Mouse (Mus musculus): Measurements from ENCODE around the gene Naa20. TPM values are rescaled to one million over a fixed set of nuclear protein-coding genes. Genes with fewer than 3 reads are reported as not detected.

Gene Naa20
- total RNA-seq, 2 experiments from 2014 or later = 9.2 to 11.8 TPM

- no peak for ATAC-seq (replicated peaks; ENCODE audit: low FRiP score, poor library complexity, severe bottlenecking)
Observed at GRCm38 (mm10) chr2:145944286-145944685, 42.4 kb downstream of the Naa20 start.

DNA sequence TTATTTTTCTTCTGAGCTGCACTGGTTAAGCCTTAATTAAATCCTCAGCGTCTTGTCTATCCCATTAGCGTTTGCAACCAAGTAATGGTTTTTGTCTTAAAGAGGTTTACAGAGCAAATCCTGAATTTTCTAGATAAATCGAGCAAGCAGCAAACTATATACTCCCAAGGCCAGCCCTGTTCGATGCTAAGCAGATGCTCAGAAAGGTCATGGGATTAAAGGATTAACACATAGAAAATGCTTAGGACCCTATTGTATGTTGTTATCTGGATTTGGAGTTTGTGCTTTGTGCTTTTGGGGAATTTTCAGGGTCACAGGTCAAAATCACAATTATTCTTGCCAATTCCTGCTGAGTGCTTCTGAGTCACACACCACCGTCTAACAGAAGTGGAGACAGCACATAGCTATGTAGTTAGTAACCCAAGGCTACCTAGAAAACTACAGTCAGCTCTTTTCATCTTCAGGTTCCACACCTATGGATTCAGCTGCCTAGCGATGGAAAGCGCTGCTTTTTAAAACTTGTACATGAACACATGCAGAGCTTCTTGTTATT lies 46.6 kb downstream of the Naa20 start:
- ATAC-seq (replicated peaks; ENCODE audit: low FRiP score, poor library complexity, severe bottlenecking) = no peak

- ATAC-seq (replicated peaks; ENCODE audit: low FRiP score, poor library complexity, severe bottlenecking) = no peak
Observed at GRCm38 (mm10) chr2:145949475-145950068, 47.7 kb downstream of the Naa20 start.

- no peak for ATAC-seq (replicated peaks; ENCODE audit: low FRiP score, poor library complexity, severe bottlenecking)
Observed at GRCm38 (mm10) chr2:145950239-145950638, 48.3 kb downstream of the Naa20 start.

GRCm38 (mm10) chr2:145952726-145953125 lies 50.8 kb downstream of the Naa20 start:
- no peak for ATAC-seq (replicated peaks; ENCODE audit: low FRiP score, poor library complexity, severe bottlenecking)

GRCm38 (mm10) chr2:145955844-145956243 lies 53.9 kb downstream of the Naa20 start:
- no peak for ATAC-seq (replicated peaks; ENCODE audit: low FRiP score, poor library complexity, severe bottlenecking)

GRCm38 (mm10) chr2:145956318-145956717 lies 54.4 kb downstream of the Naa20 start:
- ATAC-seq (replicated peaks; ENCODE audit: low FRiP score, poor library complexity, severe bottlenecking) = no peak

- peak; percentile 57; the same call in 1 of the 2 replicates for ATAC-seq (replicated peaks; ENCODE audit: low FRiP score, poor library complexity, severe bottlenecking)
Observed at GRCm38 (mm10) chr2:145957450-145957849, 55.6 kb downstream of the Naa20 start.

DNA sequence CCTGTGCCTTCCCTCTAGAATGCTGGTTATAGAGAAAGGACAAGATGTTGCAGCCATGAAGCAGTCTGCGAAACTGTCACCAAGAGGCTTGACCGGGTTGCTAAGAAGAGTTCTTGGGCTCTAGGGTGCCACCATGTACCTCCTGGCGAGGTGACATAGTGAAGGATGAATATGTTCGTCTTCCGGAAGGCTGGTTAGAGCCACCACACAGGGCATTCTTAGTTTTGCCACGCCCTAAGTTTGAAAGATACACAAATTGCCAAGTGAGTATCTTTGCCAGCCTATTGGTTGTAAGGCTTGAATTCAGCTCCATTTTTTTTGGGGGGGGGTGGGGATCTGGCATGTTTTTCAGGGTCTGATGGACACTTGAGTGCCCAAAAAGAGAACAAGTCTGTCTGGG lies 56.2 kb downstream of the Naa20 start:
- no peak for ATAC-seq (replicated peaks; ENCODE audit: low FRiP score, poor library complexity, severe bottlenecking)

GRCm38 (mm10) chr2:145958551-145958950 lies 56.7 kb downstream of the Naa20 start:
- no peak for ATAC-seq (replicated peaks; ENCODE audit: low FRiP score, poor library complexity, severe bottlenecking)

DNA sequence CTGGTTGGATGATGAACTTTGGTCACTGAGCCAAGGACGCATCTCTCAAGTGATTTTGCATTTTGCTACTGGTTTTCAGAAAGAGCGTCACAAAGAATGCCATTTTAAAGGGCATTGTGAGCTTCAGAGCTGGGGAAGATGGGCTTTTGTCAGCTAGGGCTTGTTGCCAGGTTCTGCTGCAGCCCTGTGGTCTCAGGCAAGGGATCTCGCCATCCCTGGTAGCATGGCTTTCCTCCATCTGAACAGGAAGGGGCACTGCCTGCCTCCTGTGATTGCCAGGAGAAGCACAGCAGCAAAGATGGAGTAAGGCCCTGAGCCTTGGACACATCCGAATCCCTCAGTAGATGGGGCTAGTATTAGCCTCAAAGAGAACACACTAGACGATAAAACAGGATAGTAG lies 60.0 kb downstream of the Naa20 start:
- ATAC-seq (replicated peaks; ENCODE audit: low FRiP score, poor library complexity, severe bottlenecking) = no peak

Other genes with a start within 250 kb of the Naa20 start
- gene Rin2, start 226.9 kb upstream of the Naa20 start, total RNA-seq (2015; ENCODE audit: low replicate concordance) = 4.8 and 16.3 TPM in 2 replicates
- 4.3 and 6.3 TPM in 2 replicates for gene Rin2, start 226.9 kb upstream of the Naa20 start, total RNA-seq (2017; ENCODE audit: low replicate concordance)
- not detected in 2 replicates for gene Cfap61, start 32.7 kb downstream of the Naa20 start, total RNA-seq (2015; ENCODE audit: low replicate concordance)
- gene Cfap61, start 32.7 kb downstream of the Naa20 start, total RNA-seq (2017; ENCODE audit: low replicate concordance) = not detected in 2 replicates
- gene Crnkl1, start 32.9 kb downstream of the Naa20 start, total RNA-seq (2015; ENCODE audit: low replicate concordance) = 13.3 and 35.5 TPM in 2 replicates
- gene Crnkl1, start 32.9 kb downstream of the Naa20 start, total RNA-seq (2017; ENCODE audit: low replicate concordance) = 70.3 and 93.8 TPM in 2 replicates